Mouse (Mus musculus) ES-E14 (cell line): ENCODE results near the gene BC016579. TPM values are rescaled to one million over a fixed set of nuclear protein-coding genes. Genes with fewer than 3 reads are reported as not detected.

Experiments
- DNase-seq: peaks from one replicate; pipeline ENCODE4 v3.0.0-alpha.2; 2013; ENCODE audit warnings: low read depth, low spot score
- H3K27ac ChIP-seq: 2 replicates; pipeline ENCODE4 v1.5.1; 2012; ENCODE audit warnings: low read depth, mild to moderate bottlenecking, low read length, moderate library complexity, mixed read lengths; ENCODE audit not compliant: poor library complexity, insufficient read depth, severe bottlenecking
- H3K36me3 ChIP-seq: 2 replicates; pipeline ENCODE4 v1.6.1; 2012; ENCODE audit warnings: mild to moderate bottlenecking, low read length, moderate library complexity, mixed read lengths; ENCODE audit not compliant: control insufficient read depth, poor library complexity, insufficient read depth, severe bottlenecking
- H3K4me1 ChIP-seq, 2 experiments: fragments of 150-350 bp in 1 of 2; sonication (generic) in 1 of 2; 2 replicates each; pipeline ENCODE4 v1.6.1; 2012; ENCODE audit warnings: low read length in 2 of 2, mild to moderate bottlenecking in 1 of 2, mixed read lengths in 1 of 2; ENCODE audit not compliant: control insufficient read depth in 2 of 2, insufficient read depth in 2 of 2, poor library complexity in 1 of 2
- H3K4me3 ChIP-seq, 2 experiments: fragments of 150-350 bp in 1 of 2; sonication (generic) in 1 of 2; 2 replicates each; pipeline ENCODE4 v1.5.1; 2012; ENCODE audit warnings: low read length in 2 of 2, low read depth in 1 of 2, mild to moderate bottlenecking in 1 of 2, mixed read lengths in 1 of 2; ENCODE audit not compliant: insufficient read depth in 1 of 2, poor library complexity in 1 of 2, severe bottlenecking in 1 of 2
- H3K9ac ChIP-seq: 2 replicates; pipeline ENCODE4 v1.6.1; 2012; ENCODE audit warnings: low read depth, mild to moderate bottlenecking, low read length, mixed read lengths; ENCODE audit not compliant: poor library complexity, insufficient read depth, severe bottlenecking
- H3K9me3 ChIP-seq: fragments of 150-350 bp; sonication (generic); 2 replicates; pipeline ENCODE4 v1.6.1; 2012; ENCODE audit warnings: low read depth, mild to moderate bottlenecking, low read length; ENCODE audit not compliant: control insufficient read depth, insufficient read depth
- CHD2 ChIP-seq: IDR thresholded peaks from 2 replicates; pipeline ENCODE4 v1.6.1; 2014; ENCODE audit warnings: mild to moderate bottlenecking, low read depth, low read length, inconsistent platforms
- HCFC1 ChIP-seq: IDR thresholded peaks from 2 replicates; pipeline ENCODE4 v1.6.1; 2012; ENCODE audit warnings: low read length, inconsistent platforms, borderline replicate concordance; ENCODE audit not compliant: insufficient read depth
- MAFK ChIP-seq: IDR thresholded peaks from 2 replicates; pipeline ENCODE4 v1.6.1; 2014; ENCODE audit warnings: mild to moderate bottlenecking, low read depth, low read length, inconsistent platforms; ENCODE audit not compliant: insufficient read depth
- ZC3H11A ChIP-seq: IDR thresholded peaks from 2 replicates; pipeline ENCODE4 v1.6.1; 2012; ENCODE audit warnings: low read depth, mild to moderate bottlenecking, inconsistent platforms, low read length, borderline replicate concordance
- ZNF384 ChIP-seq: IDR thresholded peaks from 2 replicates; pipeline ENCODE4 v1.6.1; 2012; ENCODE audit warnings: low read depth, low read length, inconsistent platforms
- in situ Hi-C, 2 experiments: fragments of 600-800 bp; cut with MboI; formaldehyde crosslinking; loops; one replicate each; pipeline ENCODE4 v1.15.1; 2025; ENCODE audit warnings: low sequenced_read_pairs in 2 of 2, inconsistent platforms in 1 of 2; ENCODE audit not compliant: unreplicated experiment in 2 of 2
- total RNA-seq: library from RNA; depleted of rRNA; stranded (reverse); fragments of 300-350 nt; gene quantifications from 2 replicates; pipeline ENCODE4 v1.2.3, GENCODE M21; 2012

The BC016579 gene
- total RNA-seq, 1 experiment = 0.27 TPM

DNA sequence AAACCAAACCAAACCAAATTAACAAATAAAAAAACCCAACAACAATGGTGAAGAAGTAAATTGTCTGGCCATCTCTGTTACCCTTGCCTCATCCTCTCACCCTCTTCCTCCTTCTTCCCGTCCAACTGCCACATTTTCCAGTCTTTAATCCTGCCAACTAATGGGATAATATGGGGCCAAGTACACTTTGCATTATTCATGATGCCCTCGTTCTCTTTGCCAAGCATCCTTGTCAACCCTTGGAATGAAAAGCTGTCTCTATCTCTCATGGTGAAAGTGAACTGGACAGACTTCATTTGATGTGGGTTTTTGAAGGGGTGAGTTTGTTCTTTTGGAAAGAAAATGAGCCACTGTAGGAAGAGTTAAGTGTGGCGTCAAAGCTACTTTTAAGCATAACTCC, 39.0 kb upstream of the BC016579 start:
- no peaks in the 10 kb centered on the region for H3K9me3 ChIP-seq
- TF ChIP-seq ZNF384 (no peak), MAFK (no peak), CHD2 (no peak), ZC3H11A (no peak), HCFC1 (no peak)
- H3K27ac ChIP-seq = no peak overlapping the region
- H3K36me3 ChIP-seq = no peaks in the 10 kb centered on the region
- in situ Hi-C loops = no loop called here
- DNase-seq = no peak
- no peak overlapping the region for H3K4me3 ChIP-seq
- H3K9ac ChIP-seq = no peak overlapping the region
- H3K4me1 ChIP-seq = no peaks in the 10 kb centered on the region

- no peak for DNase-seq
- Histone ChIP-seq H3K36me3 (no peaks in the 10 kb centered on the region), H3K9me3 (no peaks in the 10 kb centered on the region), H3K4me3 (no peak overlapping the region), H3K27ac (no peak overlapping the region), H3K4me1 (no peaks in the 10 kb centered on the region), H3K9ac (no peak overlapping the region)
- TF ChIP-seq HCFC1 (no peak), MAFK (no peak), CHD2 (no peak), ZC3H11A (no peak), ZNF384 (no peak)
- in situ Hi-C loops = no loop called here
Measured at GRCm38 (mm10) chr16:45690178-45690577, 36.3 kb upstream of the BC016579 start.

DNA sequence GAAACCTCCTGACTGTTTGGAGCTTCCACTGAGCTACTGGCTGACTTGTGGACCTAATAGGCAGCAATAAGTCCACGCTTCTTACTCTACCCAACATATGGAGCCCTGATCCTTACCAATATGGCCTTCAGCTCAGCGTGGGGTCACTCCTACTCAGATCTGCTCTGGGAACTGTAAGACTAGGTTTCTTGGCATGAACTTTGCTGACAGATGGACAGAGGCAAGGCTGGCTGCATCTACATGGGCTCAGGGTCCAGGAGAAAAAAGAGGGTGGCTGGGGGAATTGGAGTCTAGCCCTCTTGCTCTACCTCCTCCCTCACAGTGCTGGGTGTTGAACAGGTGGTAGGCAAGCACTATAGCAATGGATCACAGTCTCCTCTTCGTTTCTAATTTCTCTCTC, 33.0 kb upstream of the BC016579 start:
- H3K9ac ChIP-seq = no peak overlapping the region
- TF ChIP-seq HCFC1 (no peak), MAFK (no peak), ZNF384 (no peak), ZC3H11A (no peak), CHD2 (no peak)
- in situ Hi-C loops = no loop called here
- no peaks in the 10 kb centered on the region for H3K9me3 ChIP-seq
- no peak overlapping the region for H3K4me3 ChIP-seq
- H3K4me1 ChIP-seq = no peaks in the 10 kb centered on the region
- no peaks in the 10 kb centered on the region for H3K36me3 ChIP-seq
- H3K27ac ChIP-seq = no peak overlapping the region
- no peak for DNase-seq

GRCm38 (mm10) chr16:45685295-45685694, 31.4 kb upstream of the BC016579 start:
- Histone ChIP-seq H3K4me1 (no peaks in the 10 kb centered on the region), H3K9ac (no peak overlapping the region), H3K36me3 (no peaks in the 10 kb centered on the region), H3K4me3 (no peak overlapping the region), H3K27ac (no peak overlapping the region), H3K9me3 (no peaks in the 10 kb centered on the region)
- TF ChIP-seq HCFC1 (no peak), ZC3H11A (no peak), ZNF384 (no peak), CHD2 (no peak), MAFK (no peak)
- DNase-seq = no peak
- in situ Hi-C loops = no loop called here

DNA sequence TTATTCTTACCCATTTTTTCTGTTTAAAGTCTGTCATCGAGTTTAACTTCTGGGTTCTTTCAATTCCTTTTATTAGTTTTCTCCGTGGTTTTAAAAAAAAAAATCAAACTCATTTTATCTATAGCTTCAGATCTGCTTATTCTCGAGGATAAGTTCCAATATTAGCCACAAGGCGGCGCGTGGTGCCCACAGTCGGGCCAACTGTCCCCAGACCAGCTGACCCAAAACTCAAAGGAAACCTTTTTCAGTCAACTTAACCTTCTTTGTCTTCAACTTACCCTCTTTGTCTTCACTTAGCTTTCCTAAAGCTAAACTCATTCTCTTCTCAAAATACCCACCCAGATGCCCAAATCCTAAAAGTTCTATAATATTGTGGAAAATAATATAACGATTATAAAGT, 30.9 kb upstream of the BC016579 start:
- Histone ChIP-seq H3K4me3 (no peak overlapping the region), H3K9me3 (no peaks in the 10 kb centered on the region), H3K36me3 (no peaks in the 10 kb centered on the region), H3K9ac (no peak overlapping the region), H3K27ac (no peak overlapping the region), H3K4me1 (no peaks in the 10 kb centered on the region)
- in situ Hi-C loops = no loop called here
- TF ChIP-seq ZNF384 (no peak), ZC3H11A (peak; percentile 56; the same call in 1 of the 2 replicates), MAFK (no peak)
- DNase-seq = peak; percentile 33
